Mouse (Mus musculus): ENCODE data around the gene Clrn2. TPM values are rescaled to one million over a fixed set of nuclear protein-coding genes. Genes with fewer than 3 reads are reported as not detected.

Clrn2 gene
- not detected in 2 replicates for polyA plus RNA-seq (2012; rRNA removed)

GRCm38 (mm10) chr5:45453451-45453850 is at the start of gene Clrn2:
TSS of gene Clrn2 (plus strand) at chr5:45453751.

GRCm38 (mm10) chr5:45449831-45450716 is 3.5 kb upstream of the Clrn2 start, which contains the start of gene Qdpr:
TSS of gene Qdpr (minus strand) at chr5:45450236.

DNA sequence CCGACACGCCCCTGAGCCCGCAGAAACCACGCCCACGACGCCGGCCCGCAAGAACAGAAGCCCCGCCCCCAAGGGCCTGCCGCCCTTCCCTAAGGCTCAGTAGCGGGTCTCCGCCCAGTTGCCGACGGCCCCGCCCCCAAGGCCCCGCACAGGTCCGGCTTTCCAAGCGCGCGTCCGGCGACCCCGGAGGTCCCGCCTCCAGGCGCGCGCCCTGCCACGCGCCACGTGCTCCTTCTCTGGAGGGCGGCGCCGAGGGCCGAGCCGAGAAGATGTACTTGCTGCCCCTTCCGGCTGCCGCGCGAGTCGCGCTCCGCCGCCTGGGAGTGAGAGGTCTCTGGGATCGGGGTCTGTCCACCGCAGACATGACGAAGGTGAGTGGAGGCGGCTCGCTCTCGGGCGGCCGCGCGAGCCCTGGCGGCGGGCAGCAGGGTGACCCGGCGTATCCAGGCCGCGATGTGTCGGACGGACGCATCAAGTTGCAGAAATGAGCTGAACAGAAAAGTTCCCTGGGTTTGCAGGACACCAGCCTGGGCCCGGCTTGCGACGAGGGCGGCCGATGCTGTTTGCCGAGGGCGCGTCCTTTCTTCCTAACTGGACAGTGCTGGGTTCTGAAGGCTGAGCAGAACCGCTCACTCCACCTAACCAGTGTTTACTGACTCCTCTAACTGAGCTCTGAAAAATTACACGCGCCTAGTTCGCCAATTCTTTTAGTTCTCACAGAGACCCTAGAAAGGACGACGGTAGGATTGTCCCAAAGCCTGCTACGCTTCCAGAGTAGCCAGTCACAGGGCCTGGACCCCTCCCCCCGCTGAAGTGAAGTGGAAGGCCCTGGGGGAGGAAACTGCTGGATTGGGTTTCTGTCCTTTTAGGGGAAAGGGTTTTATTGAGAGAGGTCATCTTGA is 39.9 kb downstream of the Clrn2 start, which contains the start of gene Lap3:
Gene Lap3, plus strand, starts transcription at position 184 of the 902 bp plus-strand sequence.

Other genes with a start within 250 kb of the Clrn2 start
- gene Qdpr, start 3.5 kb upstream of the Clrn2 start, polyA plus RNA-seq (2012; rRNA removed): 105 TPM in 2 replicates
- 21.7 and 26.7 TPM in 2 replicates for gene Lap3, start 39.6 kb downstream of the Clrn2 start, polyA plus RNA-seq (2012; rRNA removed)
- 108 and 139 TPM in 2 replicates for gene Med28, start 66.5 kb downstream of the Clrn2 start, polyA plus RNA-seq (2012; rRNA removed)
- 0.18 TPM in 2 replicates for gene Fam184b, start 185.9 kb downstream of the Clrn2 start, polyA plus RNA-seq (2012; rRNA removed)
- 0.93 and 1.0 TPM in 2 replicates for gene Ncapg, start 216.2 kb downstream of the Clrn2 start, polyA plus RNA-seq (2012; rRNA removed)

All from ovary, adult 2 months (tissue).